Mouse (Mus musculus): ENCODE measurements at regions not wholly inside any gene's neighbourhood (a gene's known extent, or its start where the extent isn't known, plus 50 kb on each side); places are given as distances from the start of the nearest gene placed in this dataset.

- no peak for DNase-seq (ENCODE audit: low read depth)
Measured at GRCm38 (mm10) chr2:108913967-108914366, 366.6 kb upstream of the Kif18a start.

GRCm38 (mm10) chr2:108919500-108920045 lies 361.0 kb upstream of the Kif18a start:
- DNase-seq (ENCODE audit: low read depth), result no peak

- DNase-seq (ENCODE audit: low read depth), result no peak
Measured at GRCm38 (mm10) chr2:108920111-108920510, 360.4 kb upstream of the Kif18a start.

- no peak for DNase-seq (ENCODE audit: low read depth)
Measured at GRCm38 (mm10) chr2:108935981-108936762, 344.4 kb upstream of the Kif18a start.

- no peak for DNase-seq (ENCODE audit: low read depth)
Measured at GRCm38 (mm10) chr2:108980921-108981320, 299.6 kb upstream of the Kif18a start.

GRCm38 (mm10) chr2:109016223-109016622 lies 264.3 kb upstream of the Kif18a start:
- DNase-seq (ENCODE audit: low read depth), result no peak

- DNase-seq (ENCODE audit: low read depth), result no peak
Measured at GRCm38 (mm10) chr2:109017018-109017707, 263.4 kb upstream of the Kif18a start.

- no peak for DNase-seq (ENCODE audit: low read depth)
Measured at GRCm38 (mm10) chr2:109038131-109038695, 242.3 kb upstream of the Kif18a start.

All from induced T-regulatory cell, adult 2 months (primary cell).